Mouse (Mus musculus): ENCODE data around the gene Slc12a5.

Slc12a5 gene

DNA sequence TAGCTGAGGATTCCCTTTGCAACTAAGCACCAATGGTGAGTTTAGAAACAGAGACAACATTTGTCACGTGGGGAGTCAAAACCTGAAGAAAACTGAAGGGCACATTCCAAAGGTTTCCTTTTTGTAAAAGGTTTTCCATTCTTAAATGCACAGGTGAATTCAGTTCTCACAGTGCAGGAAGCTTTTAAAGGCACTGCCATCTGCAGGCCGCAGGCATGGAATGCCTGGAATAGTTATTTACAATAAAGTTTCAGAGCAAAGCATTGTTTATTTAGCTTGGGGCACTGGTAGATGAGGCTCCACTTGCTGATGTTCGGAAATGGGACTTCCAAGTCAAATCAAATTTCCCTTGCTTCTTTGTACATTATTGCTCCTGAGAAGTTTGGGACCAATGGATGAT is 71.9 kb downstream of the Slc12a5 start:
- DNase-seq (ENCODE audit: low read depth), result no peak

DNA sequence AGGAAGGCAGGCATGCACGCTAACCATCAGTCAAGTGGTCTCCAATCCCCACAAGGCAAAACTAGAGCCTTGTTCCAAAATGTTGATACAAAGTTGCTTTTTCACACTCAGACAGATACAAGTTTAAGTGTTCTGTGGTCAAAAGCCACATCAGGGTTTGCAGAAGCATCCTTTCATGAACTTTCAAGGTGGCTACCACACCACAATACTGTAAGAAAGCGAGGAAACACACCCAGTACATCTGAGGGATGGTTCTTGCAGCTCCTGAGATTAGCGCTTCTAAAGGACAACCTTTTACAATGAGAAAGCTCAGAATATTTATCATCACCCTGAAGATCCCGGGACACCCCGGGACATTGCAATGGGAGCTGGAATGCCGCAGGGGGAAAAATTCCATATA is 72.7 kb downstream of the Slc12a5 start:
- DNase-seq (ENCODE audit: low read depth), result no peak

DNA sequence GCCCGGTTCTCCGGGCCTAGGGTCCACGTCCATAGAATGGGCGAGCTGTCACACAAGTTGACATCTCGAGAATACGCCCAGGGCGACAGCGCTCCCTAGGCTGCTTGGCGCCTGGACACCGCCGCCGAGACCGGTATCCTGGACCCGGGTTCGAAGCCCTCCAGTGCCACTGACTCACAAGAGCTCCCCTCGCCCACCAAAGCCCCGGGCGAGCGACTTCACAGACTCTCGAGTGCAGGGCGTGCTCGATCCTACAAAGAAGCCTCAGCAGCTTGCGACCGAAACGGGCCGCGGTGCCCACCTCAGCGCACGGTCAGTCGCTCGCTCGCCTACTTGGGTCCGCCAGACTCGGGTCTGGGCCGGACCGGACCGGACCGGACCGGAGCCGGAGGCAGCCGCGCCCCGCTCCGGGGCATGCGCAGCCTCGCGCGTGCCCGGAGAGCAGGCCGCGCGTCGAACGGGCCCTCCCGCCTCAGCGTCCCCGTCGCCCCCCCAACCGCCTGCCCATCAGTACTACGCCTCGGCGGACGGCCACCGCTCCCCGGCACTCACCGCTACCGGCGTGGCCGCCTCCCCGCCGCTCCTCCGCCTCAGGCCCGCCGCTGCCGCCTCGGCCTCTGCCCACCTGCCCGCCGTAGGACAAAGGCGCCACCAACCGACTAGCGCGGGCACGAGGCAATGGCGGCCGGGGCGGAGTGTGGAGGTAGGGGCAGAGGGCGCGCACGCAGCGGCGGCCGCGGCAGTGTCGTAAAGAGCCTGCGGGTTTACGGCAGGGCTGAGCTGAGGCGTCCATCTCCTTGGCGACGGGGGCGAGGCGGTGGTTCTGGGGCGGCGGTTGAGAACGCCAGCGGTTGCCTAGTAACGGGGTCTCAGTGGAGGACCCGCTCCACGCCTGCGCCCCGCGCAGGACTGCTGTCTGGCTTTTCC is 73.8 kb downstream of the Slc12a5 start, which contains the start of gene Ncoa5:
TSS of gene Ncoa5 (minus strand) at position 737 of the 927 bp plus-strand sequence.
- DNase-seq (ENCODE audit: low read depth), result peak; percentile 81

DNA sequence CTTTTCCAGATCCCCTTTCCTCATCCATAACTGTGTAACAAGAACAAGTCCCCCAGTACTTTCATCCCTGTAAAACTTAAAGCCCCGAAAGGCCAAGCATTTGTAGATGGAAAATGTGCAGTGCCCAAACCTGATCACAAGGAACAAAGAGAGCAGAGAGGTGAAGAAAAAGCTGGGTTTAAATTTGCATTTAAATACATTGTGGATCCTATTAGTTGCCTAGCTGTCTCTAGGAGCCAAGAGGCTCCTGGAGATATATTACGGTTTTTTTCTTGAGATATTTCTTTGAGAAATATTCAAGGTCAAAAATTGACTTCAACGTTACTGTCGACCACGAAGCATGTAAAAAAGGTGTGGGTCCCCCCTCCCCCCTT is 74.4 kb downstream of the Slc12a5 start:
- no peak for DNase-seq (ENCODE audit: low read depth)

DNA sequence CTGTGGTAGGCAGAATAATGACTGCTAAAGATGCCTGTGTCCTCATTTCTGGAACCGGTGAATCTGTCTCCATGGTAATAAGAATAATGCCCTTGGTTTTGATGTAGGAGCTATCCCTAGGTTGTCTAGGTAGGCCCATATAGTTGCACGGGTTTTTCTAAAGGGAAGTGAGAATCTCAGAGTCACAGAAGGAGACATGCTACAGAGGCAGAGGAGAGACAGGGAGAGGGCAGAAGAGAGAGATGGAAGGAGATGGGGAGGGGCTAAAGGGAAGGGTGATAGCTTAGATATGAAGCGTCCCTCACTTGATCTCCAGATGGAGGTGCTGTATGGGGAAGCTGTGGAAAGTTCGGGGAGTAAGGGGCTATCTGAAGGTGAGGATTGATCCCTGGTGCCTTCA is 76.8 kb downstream of the Slc12a5 start:
- no peak for DNase-seq (ENCODE audit: low read depth)

GRCm38 (mm10) chr2:165042126-165042525 is 81.5 kb downstream of the Slc12a5 start:
- no peak for DNase-seq (ENCODE audit: low read depth)

GRCm38 (mm10) chr2:165043090-165043636 is 82.6 kb downstream of the Slc12a5 start:
- DNase-seq (ENCODE audit: low read depth), result no peak

GRCm38 (mm10) chr2:165043729-165044128 is 83.1 kb downstream of the Slc12a5 start:
- no peak for DNase-seq (ENCODE audit: low read depth)

DNA sequence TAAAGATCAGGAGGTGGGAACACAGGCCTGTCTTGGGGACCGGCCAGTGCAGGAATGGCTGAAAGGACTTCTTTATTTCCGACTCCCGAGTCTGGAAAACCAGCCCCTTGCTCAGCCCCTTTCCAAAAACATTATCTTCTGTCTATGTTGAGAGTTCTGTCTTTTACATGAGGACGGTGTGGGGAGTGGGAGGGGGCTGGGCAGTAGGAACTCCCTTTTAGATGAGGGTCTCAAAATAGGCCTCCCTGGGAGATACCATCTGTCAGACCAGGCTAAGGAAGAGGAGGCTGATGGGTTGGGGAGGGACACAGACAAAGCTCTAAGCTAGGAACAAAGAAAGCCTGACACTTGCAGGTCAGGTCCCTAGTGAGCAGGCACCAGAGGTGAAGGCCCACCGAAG is 88.4 kb downstream of the Slc12a5 start:
- DNase-seq (ENCODE audit: low read depth), result no peak
